Mouse (Mus musculus): ENCODE measurements at regions not wholly inside any gene's neighbourhood (a gene's known extent, or its start where the extent isn't known, plus 50 kb on each side); places are given as distances from the start of the nearest gene placed in this dataset.

GRCm38 (mm10) chr6:102913776-102914175 is 340.9 kb upstream of the Cntn3 start:
- no peak for DNase-seq (ENCODE audit: low read depth, low spot score)

- no peak for DNase-seq (ENCODE audit: low read depth, low spot score)
These were observed 331.1 kb upstream of the Cntn3 start for GRCm38 (mm10) chr6:102903960-102904359.

- no peak for DNase-seq (ENCODE audit: low read depth, low spot score)
These were observed 327.7 kb upstream of the Cntn3 start for GRCm38 (mm10) chr6:102900407-102901110.

GRCm38 (mm10) chr6:102868404-102868803 is 295.5 kb upstream of the Cntn3 start:
- DNase-seq (ENCODE audit: low read depth, low spot score), result no peak

- DNase-seq (ENCODE audit: low read depth, low spot score), result peak; percentile 41
These were observed 271.6 kb upstream of the Cntn3 start for GRCm38 (mm10) chr6:102844507-102844906.

- peak; percentile 26 for DNase-seq (ENCODE audit: low read depth, low spot score)
These were observed 260.2 kb upstream of the Cntn3 start for GRCm38 (mm10) chr6:102833151-102833550.
